Mouse (Mus musculus): ENCODE results near the gene Smad5. TPM values are rescaled to one million over a fixed set of nuclear protein-coding genes. Genes with fewer than 3 reads are reported as not detected.

Gene Smad5
- polyA plus RNA-seq, 1 experiment from 2014 or later = 39.7 TPM

GRCm38 (mm10) chr13:56707606-56708005 lies 4.8 kb downstream of the Smad5 start:
- Histone ChIP-seq H3K4me2 (ENCODE audit: low read length) (no peak overlapping the region), H3K4me3 (ENCODE audit: low read depth, low read length) (no peak overlapping the region), H3K36me3 (ENCODE audit: control insufficient read depth, insufficient read depth, low read length) (peaks cover 12% of the 10 kb centered on the region; the same call in 1 of the 2 replicates), H3K9ac (ENCODE audit: low read length) (no peak overlapping the region), H3K27me3 (replicated peaks; ENCODE audit: control insufficient read depth, insufficient read depth, low read length) (no peaks in the 10 kb centered on the region), H3K27ac (ENCODE audit: low read depth, low read length) (no peak overlapping the region), H3K9me3 (replicated peaks; ENCODE audit: control insufficient read depth, low read length) (no peaks in the 10 kb centered on the region), H3K4me1 (ENCODE audit: control insufficient read depth, insufficient read depth, low read length) (peaks cover 28% of the 10 kb centered on the region)
- ATAC-seq (no peak), DNase-seq (ENCODE audit: low spot score) (no peak)
- 63% methylated on average over 4 of the region's 4 CpGs for WGBS

GRCm38 (mm10) chr13:56710620-56711019 lies 7.8 kb downstream of the Smad5 start:
- WGBS = 73% methylated on average over 2 of the region's 2 CpGs

DNA sequence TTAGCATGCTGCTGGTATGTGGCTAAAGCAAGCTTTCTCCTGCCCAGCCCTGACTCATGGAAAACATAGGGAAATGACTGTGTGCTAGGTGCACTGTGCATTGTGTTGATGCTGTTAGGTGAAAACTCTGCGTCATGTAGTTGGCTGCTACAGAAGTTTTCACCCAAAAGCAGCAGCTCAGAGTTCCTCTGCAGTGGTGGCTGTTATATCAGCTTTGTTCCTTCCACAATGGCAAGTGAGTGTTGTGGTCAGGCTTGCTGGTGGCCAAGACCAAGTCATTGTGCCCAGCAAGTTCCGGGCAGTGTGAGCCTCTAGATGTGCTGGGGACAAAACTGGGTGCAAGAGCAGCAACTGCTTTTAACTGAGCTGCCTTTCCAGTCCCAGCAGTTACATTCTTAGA lies 9.4 kb downstream of the Smad5 start:
- 96% methylated on average over 2 of the region's 2 CpGs for WGBS
- H3K36me3 ChIP-seq (ENCODE audit: control insufficient read depth, insufficient read depth, low read length) = peaks cover 9% of the 10 kb centered on the region; the same call in 1 of the 2 replicates
- H3K4me1 ChIP-seq (ENCODE audit: control insufficient read depth, insufficient read depth, low read length) = 0 out of 2 replicates have a peak, but pooled peaks cover 4% of the 10 kb centered on the region
- no peak overlapping the region for H3K4me3 ChIP-seq (ENCODE audit: low read depth, low read length)
- H3K9me3 ChIP-seq (replicated peaks; ENCODE audit: control insufficient read depth, low read length) = no peaks in the 10 kb centered on the region
- no peak overlapping the region for H3K27ac ChIP-seq (ENCODE audit: low read depth, low read length)
- no peak overlapping the region for H3K9ac ChIP-seq (ENCODE audit: low read length)
- no peak overlapping the region for H3K4me2 ChIP-seq (ENCODE audit: low read length)
- ATAC-seq (no peak), DNase-seq (ENCODE audit: low spot score) (no peak)
- no peaks in the 10 kb centered on the region for H3K27me3 ChIP-seq (replicated peaks; ENCODE audit: control insufficient read depth, insufficient read depth, low read length)

More at GRCm38 (mm10) chr13:56710620-56711019, 7.8 kb downstream of the Smad5 start:
- Histone ChIP-seq H3K27me3 (replicated peaks; ENCODE audit: control insufficient read depth, insufficient read depth, low read length) (no peaks in the 10 kb centered on the region), H3K4me2 (ENCODE audit: low read length) (no peak overlapping the region), H3K9ac (ENCODE audit: low read length) (no peak overlapping the region), H3K9me3 (replicated peaks; ENCODE audit: control insufficient read depth, low read length) (no peaks in the 10 kb centered on the region), H3K27ac (ENCODE audit: low read depth, low read length) (no peak overlapping the region), H3K4me3 (ENCODE audit: low read depth, low read length) (no peak overlapping the region), H3K4me1 (ENCODE audit: control insufficient read depth, insufficient read depth, low read length) (peaks cover 14% of the 10 kb centered on the region; the same call in 1 of the 2 replicates), H3K36me3 (ENCODE audit: control insufficient read depth, insufficient read depth, low read length) (peaks cover 12% of the 10 kb centered on the region; the same call in 1 of the 2 replicates)
- no peak for ATAC-seq
- DNase-seq (ENCODE audit: low spot score) = no peak

DNA sequence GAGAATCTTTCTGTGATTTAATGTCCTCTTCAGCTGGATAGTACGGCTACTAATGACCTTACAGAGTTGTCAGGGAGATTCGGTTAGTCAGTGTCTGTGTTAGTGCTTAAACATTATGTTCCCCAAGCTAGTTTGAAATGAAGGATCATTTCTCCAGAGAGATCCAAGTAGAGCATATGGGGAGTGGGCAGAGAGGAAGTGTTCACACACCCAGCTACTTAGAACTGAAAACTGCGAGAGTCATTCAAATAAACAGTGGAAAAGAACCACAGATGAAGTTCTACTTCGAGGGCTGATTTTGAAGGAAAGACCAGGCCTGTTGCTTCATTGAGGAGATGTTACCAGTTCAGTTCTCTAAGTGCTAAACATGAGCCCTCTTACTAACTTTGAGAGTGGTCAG lies 23.7 kb downstream of the Smad5 start:
- no peaks in the 10 kb centered on the region for H3K9me3 ChIP-seq (replicated peaks; ENCODE audit: control insufficient read depth, low read length)
- DNase-seq (ENCODE audit: low spot score) (no peak), ATAC-seq (no peak)
- H3K4me1 ChIP-seq (ENCODE audit: control insufficient read depth, insufficient read depth, low read length) = no peaks in the 10 kb centered on the region
- no peak overlapping the region for H3K27ac ChIP-seq (ENCODE audit: low read depth, low read length)
- 94% methylated on average over 4 of the region's 4 CpGs for WGBS
- no peak overlapping the region for H3K4me2 ChIP-seq (ENCODE audit: low read length)
- H3K9ac ChIP-seq (ENCODE audit: low read length) = no peak overlapping the region
- H3K27me3 ChIP-seq (replicated peaks; ENCODE audit: control insufficient read depth, insufficient read depth, low read length) = no peaks in the 10 kb centered on the region
- H3K36me3 ChIP-seq (ENCODE audit: control insufficient read depth, insufficient read depth, low read length) = peaks cover 81% of the 10 kb centered on the region
- no peak overlapping the region for H3K4me3 ChIP-seq (ENCODE audit: low read depth, low read length)

DNA sequence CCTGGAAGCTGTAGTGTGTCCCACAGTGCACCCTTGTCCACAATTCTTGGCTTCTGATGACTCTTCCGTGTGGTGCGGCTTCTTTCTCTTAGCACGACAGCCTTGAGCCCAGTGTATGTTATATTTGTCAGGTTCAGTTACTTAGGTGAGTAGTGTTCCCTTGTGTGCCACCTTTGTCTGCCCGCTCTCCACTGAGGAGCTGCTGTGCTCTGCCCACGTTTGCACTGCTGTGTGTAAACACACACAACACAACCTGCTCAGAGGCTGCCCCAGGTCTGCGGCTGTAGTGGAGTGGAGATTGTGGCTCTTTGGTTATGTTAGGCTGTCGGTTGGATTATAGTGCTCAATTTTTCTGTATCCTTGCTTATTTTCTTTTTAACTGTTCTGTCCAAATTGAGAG lies 26.2 kb downstream of the Smad5 start:
- Histone ChIP-seq H3K4me2 (ENCODE audit: low read length) (no peak overlapping the region), H3K36me3 (ENCODE audit: control insufficient read depth, insufficient read depth, low read length) (peaks cover 90% of the 10 kb centered on the region), H3K4me3 (ENCODE audit: low read depth, low read length) (no peak overlapping the region), H3K27me3 (replicated peaks; ENCODE audit: control insufficient read depth, insufficient read depth, low read length) (no peaks in the 10 kb centered on the region), H3K9ac (ENCODE audit: low read length) (no peak overlapping the region), H3K27ac (ENCODE audit: low read depth, low read length) (no peak overlapping the region), H3K9me3 (replicated peaks; ENCODE audit: control insufficient read depth, low read length) (no peaks in the 10 kb centered on the region), H3K4me1 (ENCODE audit: control insufficient read depth, insufficient read depth, low read length) (no peaks in the 10 kb centered on the region)
- ATAC-seq = no peak
- WGBS = 92% methylated on average over 7 of the region's 7 CpGs
- DNase-seq (ENCODE audit: low spot score) = no peak

GRCm38 (mm10) chr13:56734617-56735016 lies 31.8 kb downstream of the Smad5 start:
- H3K4me2 ChIP-seq (ENCODE audit: low read length) = no peak overlapping the region
- WGBS = 90% methylated on average over 4 of the region's 4 CpGs

GRCm38 (mm10) chr13:56735212-56735875 lies 32.5 kb downstream of the Smad5 start:
- ATAC-seq (no peak), DNase-seq (ENCODE audit: low spot score) (peak; percentile 49)
- H3K27me3 ChIP-seq (replicated peaks; ENCODE audit: control insufficient read depth, insufficient read depth, low read length) = no peaks in the 10 kb centered on the region
- H3K9me3 ChIP-seq (replicated peaks; ENCODE audit: control insufficient read depth, low read length) = no peaks in the 10 kb centered on the region
- H3K4me2 ChIP-seq (ENCODE audit: low read length) = no peak overlapping the region
- H3K4me1 ChIP-seq (ENCODE audit: control insufficient read depth, insufficient read depth, low read length) = no peaks in the 10 kb centered on the region
- peaks cover 82% of the 10 kb centered on the region for H3K36me3 ChIP-seq (ENCODE audit: control insufficient read depth, insufficient read depth, low read length)
- no peak overlapping the region for H3K4me3 ChIP-seq (ENCODE audit: low read depth, low read length)
- no peak overlapping the region for H3K9ac ChIP-seq (ENCODE audit: low read length)
- whole genome bisulfite sequencing = 64% methylated on average over 6 of the region's 6 CpGs
- no peak overlapping the region for H3K27ac ChIP-seq (ENCODE audit: low read depth, low read length)

More at GRCm38 (mm10) chr13:56734617-56735016, 31.8 kb downstream of the Smad5 start:
- Histone ChIP-seq H3K9me3 (replicated peaks; ENCODE audit: control insufficient read depth, low read length) (no peaks in the 10 kb centered on the region), H3K4me3 (ENCODE audit: low read depth, low read length) (no peak overlapping the region), H3K36me3 (ENCODE audit: control insufficient read depth, insufficient read depth, low read length) (peaks cover 82% of the 10 kb centered on the region), H3K27ac (ENCODE audit: low read depth, low read length) (no peak overlapping the region), H3K9ac (ENCODE audit: low read length) (no peak overlapping the region), H3K27me3 (replicated peaks; ENCODE audit: control insufficient read depth, insufficient read depth, low read length) (no peaks in the 10 kb centered on the region), H3K4me1 (ENCODE audit: control insufficient read depth, insufficient read depth, low read length) (no peaks in the 10 kb centered on the region)
- DNase-seq (ENCODE audit: low spot score) (no peak), ATAC-seq (no peak)

- H3K4me1 ChIP-seq (ENCODE audit: control insufficient read depth, insufficient read depth, low read length) = peaks cover 5% of the 10 kb centered on the region
- H3K4me2 ChIP-seq (ENCODE audit: low read length) = no peak overlapping the region
- no peaks in the 10 kb centered on the region for H3K27me3 ChIP-seq (replicated peaks; ENCODE audit: control insufficient read depth, insufficient read depth, low read length)
- no peak overlapping the region for H3K27ac ChIP-seq (ENCODE audit: low read depth, low read length)
- DNase-seq (ENCODE audit: low spot score) (no peak), ATAC-seq (no peak)
- no peaks in the 10 kb centered on the region for H3K9me3 ChIP-seq (replicated peaks; ENCODE audit: control insufficient read depth, low read length)
- peaks cover 54% of the 10 kb centered on the region for H3K36me3 ChIP-seq (ENCODE audit: control insufficient read depth, insufficient read depth, low read length)
- WGBS = 96% methylated on average over 5 of the region's 5 CpGs
- H3K4me3 ChIP-seq (ENCODE audit: low read depth, low read length) = no peak overlapping the region
- H3K9ac ChIP-seq (ENCODE audit: low read length) = no peak overlapping the region
Measured at GRCm38 (mm10) chr13:56739556-56739955, 36.7 kb downstream of the Smad5 start.

DNA sequence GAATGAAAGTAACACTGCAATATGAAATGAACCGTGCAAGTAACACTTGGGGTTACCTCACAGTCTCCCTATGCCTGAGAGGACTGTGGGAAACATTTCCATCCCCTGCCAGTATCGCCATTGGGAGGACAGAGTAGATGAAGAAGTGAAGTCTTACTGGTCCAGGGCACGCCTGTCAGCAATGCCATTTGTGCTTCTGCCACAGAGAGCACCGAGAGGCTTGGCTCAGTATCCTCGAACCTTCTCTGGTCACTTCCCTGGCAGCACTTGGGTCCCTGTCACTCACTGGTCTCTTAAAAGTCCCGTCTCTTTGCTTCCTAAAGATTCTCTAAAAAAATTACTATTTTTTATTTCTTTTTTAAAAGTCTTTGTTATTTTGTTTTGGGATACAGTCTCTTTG lies 37.7 kb downstream of the Smad5 start:
- peaks cover 5% of the 10 kb centered on the region for H3K4me1 ChIP-seq (ENCODE audit: control insufficient read depth, insufficient read depth, low read length)
- WGBS = 93% methylated on average over 6 of the region's 6 CpGs
- no peaks in the 10 kb centered on the region for H3K9me3 ChIP-seq (replicated peaks; ENCODE audit: control insufficient read depth, low read length)
- ATAC-seq (no peak), DNase-seq (ENCODE audit: low spot score) (no peak)
- no peak overlapping the region for H3K27ac ChIP-seq (ENCODE audit: low read depth, low read length)
- H3K9ac ChIP-seq (ENCODE audit: low read length) = no peak overlapping the region
- no peaks in the 10 kb centered on the region for H3K27me3 ChIP-seq (replicated peaks; ENCODE audit: control insufficient read depth, insufficient read depth, low read length)
- H3K36me3 ChIP-seq (ENCODE audit: control insufficient read depth, insufficient read depth, low read length) = peaks cover 49% of the 10 kb centered on the region
- H3K4me3 ChIP-seq (ENCODE audit: low read depth, low read length) = no peak overlapping the region
- H3K4me2 ChIP-seq (ENCODE audit: low read length) = no peak overlapping the region
